Mouse (Mus musculus) ES-E14 (cell line): Measurements from ENCODE around the gene Chd4.

ENCODE experiments used
- HCFC1 ChIP-seq: IDR thresholded peaks from 2 replicates; pipeline ENCODE4 v1.6.1; 2012; ENCODE audit warnings: low read length, inconsistent platforms, borderline replicate concordance; ENCODE audit not compliant: insufficient read depth
- MAFK ChIP-seq: IDR thresholded peaks from 2 replicates; pipeline ENCODE4 v1.6.1; 2014; ENCODE audit warnings: mild to moderate bottlenecking, low read depth, low read length, inconsistent platforms; ENCODE audit not compliant: insufficient read depth
- ZC3H11A ChIP-seq: IDR thresholded peaks from 2 replicates; pipeline ENCODE4 v1.6.1; 2012; ENCODE audit warnings: low read depth, mild to moderate bottlenecking, inconsistent platforms, low read length, borderline replicate concordance
- ZNF384 ChIP-seq: IDR thresholded peaks from 2 replicates; pipeline ENCODE4 v1.6.1; 2012; ENCODE audit warnings: low read depth, low read length, inconsistent platforms

DNA sequence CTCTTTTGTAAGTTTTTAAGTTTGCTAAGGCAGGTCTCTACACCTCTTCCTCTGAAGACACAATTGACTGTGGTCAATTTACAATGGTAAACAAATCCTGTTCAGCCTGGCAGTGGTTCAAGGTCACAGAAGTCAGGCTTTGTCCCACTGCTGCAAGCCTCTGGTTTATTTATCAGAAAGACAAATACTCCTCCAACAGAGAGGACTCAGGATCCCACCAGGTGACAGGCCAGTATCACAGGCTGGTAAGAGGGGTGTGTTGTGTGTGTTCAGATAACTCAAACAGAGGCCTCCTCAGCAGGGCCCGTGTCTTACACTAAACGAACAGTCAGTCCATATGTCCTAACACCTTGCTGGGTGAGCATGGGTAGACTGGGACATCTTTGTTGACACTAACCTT, 76.7 kb downstream of the Chd4 start:
- TF ChIP-seq ZC3H11A, result no peak
- no peak for TF ChIP-seq MAFK
- TF ChIP-seq ZNF384, result no peak
- no peak for TF ChIP-seq HCFC1
